Mouse (Mus musculus) ovary, adult 18-20 months (tissue): ENCODE measurements around the gene Alg12.
"Not testable (repeated sequence)": the region's sequence is repeated elsewhere in the genome, so short reads cannot be mapped to it uniquely, and the experiment has no call there.

Experiments used
- DNase-seq: peaks from one replicate; pipeline ENCODE4 v3.0.0; 2022; ENCODE audit warnings: low spot score, mixed read lengths

Alg12 gene

GRCm38 (mm10) chr15:88792140-88792850 lies 26.8 kb downstream of the Alg12 start:
- no peak for DNase-seq

DNA sequence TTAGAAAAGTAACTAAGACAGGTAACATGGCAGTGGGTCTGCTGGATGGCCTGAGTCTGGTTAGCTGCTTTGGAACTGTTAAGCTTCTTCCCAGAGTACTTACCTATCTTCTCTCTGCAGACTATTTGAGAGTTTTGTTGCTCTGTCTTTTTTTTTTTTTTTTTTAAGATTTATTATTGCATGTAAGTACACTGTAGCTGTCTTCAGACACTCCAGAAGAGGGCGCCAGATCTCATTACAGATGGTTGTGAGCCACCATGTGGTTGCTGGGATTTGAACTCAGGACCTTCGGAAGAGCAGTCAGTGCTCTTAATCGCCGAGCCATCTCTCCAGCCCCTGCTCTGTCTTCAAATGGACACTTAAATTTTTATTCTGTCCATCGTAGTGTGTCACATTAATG lies 44.5 kb downstream of the Alg12 start:
- DNase-seq, result not testable (repeated sequence)

DNA sequence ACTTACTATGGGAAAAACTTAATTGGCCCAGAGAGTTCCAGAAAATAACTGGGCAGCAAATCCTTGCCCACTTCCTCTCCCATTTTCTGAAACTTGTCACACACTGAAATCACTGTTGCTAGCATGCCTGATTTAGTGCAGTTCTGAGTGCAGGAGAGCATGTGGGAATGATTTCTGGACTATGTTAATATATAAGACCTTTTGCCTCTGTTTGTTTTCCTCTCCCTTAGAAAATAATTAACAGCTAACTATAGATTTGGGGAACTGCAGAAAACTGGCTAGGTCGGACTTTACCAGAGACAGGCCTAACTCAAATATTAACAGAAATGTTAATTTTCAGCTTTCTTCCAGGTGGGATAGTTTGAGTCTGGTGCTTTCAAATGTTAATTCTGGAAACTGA lies 50.6 kb downstream of the Alg12 start:
- no peak for DNase-seq

DNA sequence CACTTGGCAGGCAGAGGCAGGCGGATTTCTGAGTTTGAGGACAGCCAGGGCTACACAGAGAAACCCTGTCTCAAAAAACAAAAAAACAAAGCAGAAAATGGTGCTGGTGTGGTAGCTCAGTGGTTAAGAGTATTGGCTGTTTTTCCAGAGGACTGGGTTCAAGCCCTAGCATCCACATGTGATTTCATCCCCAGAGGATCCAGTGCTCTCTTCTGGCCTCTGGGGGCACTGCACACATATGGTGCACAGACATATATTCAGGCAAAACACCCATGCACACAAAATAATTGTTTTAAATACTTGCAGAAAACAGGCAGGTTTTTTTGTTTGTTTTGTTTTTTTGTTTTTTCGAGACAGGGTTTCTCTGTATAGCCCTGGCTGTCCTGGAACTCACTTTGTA lies 53.0 kb downstream of the Alg12 start:
- not testable (repeated sequence) for DNase-seq

- DNase-seq, result no peak
Measured at GRCm38 (mm10) chr15:88761551-88761950, 57.6 kb downstream of the Alg12 start.

- peak; percentile 33 for DNase-seq
Measured at GRCm38 (mm10) chr15:88758061-88758460, 61.1 kb downstream of the Alg12 start.

DNA sequence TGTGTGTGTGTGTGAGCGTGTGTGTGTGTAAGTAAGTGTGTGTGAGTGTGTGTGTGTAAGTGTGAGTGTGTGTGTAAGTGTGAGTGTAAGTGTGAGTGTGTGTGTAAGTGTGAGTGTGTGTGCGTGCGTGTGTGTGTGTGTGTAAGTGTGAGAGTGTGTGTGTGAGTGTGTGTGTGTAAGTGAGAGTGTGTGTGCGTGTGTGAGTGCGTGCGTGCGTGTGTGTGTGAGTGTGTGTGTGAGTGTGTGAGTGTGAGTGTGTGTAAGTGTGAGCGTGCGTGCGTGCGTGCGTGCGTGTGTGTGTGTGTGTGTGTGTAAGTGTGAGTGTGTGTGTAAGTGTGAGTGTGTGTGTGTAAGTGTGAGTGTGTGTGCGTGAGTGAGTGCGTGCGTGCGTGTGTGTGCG lies 63.4 kb downstream of the Alg12 start:
- DNase-seq, result no peak
